Mouse (Mus musculus) neural tube, embryonic 13.5 days (tissue): Measurements from ENCODE around the gene Gabrd. TPM values are rescaled to one million over a fixed set of nuclear protein-coding genes. Genes with fewer than 3 reads are reported as not detected.

Experiments
- ATAC-seq: fragments of 200-750 bp; cut with Nextera tagmentation; 2 replicates; pipeline ENCODE4 v1.8.0; 2017; ENCODE audit warnings: low read depth, mild to moderate bottlenecking, moderate TSS enrichment, moderate library complexity
- H3K27ac ChIP-seq: fragments of 300-500 bp; sonication (generic); replicated peaks from 2 replicates; pipeline ENCODE4 v1.5.1; 2015; ENCODE audit warnings: moderate library complexity, mild to moderate bottlenecking, inconsistent platforms
- H3K27me3 ChIP-seq: fragments of 300-500 bp; sonication (generic); 2 replicates; pipeline ENCODE4 v1.6.1; 2015; ENCODE audit warnings: mild to moderate bottlenecking, inconsistent platforms
- H3K36me3 ChIP-seq: fragments of 300-500 bp; sonication (generic); 2 replicates; pipeline ENCODE4 v1.6.1; 2015; ENCODE audit warnings: mild to moderate bottlenecking, inconsistent platforms
- H3K4me1 ChIP-seq: fragments of 300-500 bp; sonication (generic); replicated peaks from 2 replicates; pipeline ENCODE4 v1.6.1; 2015; ENCODE audit warnings: inconsistent platforms
- H3K4me2 ChIP-seq: fragments of 300-500 bp; sonication (generic); 2 replicates; pipeline ENCODE4 v1.6.1; 2015; ENCODE audit warnings: inconsistent platforms, mild to moderate bottlenecking, moderate library complexity
- H3K4me3 ChIP-seq: fragments of 300-500 bp; sonication (generic); 2 replicates; pipeline ENCODE4 v1.5.1; 2015; ENCODE audit warnings: mild to moderate bottlenecking, inconsistent platforms
- H3K9ac ChIP-seq: fragments of 300-500 bp; sonication (generic); 2 replicates; pipeline ENCODE4 v1.6.1; 2015; ENCODE audit warnings: moderate library complexity, mild to moderate bottlenecking, inconsistent platforms
- H3K9me3 ChIP-seq: fragments of 300-500 bp; sonication (generic); 2 replicates; pipeline ENCODE4 v1.6.1; 2016; ENCODE audit warnings: inconsistent platforms
- WGBS: fragments of 180-500 bp; shearing (Covaris S2); methylation state at CpG from one replicate; pipeline ENCODE4 v1.1.7; 2015; 5-methylcytosine and 5-hydroxymethylcytosine counted together
- polyA plus RNA-seq: library from polyadenylated mRNA; unstranded; fragments of >200 nt; fragmentation: Nextera tagmentation; extraction: Ambion mirVana; gene quantifications from 2 replicates; pipeline ENCODE4 v1.2.1, GENCODE M21; 2015

The Gabrd gene
- polyA plus RNA-seq, 1 experiment from 2014 or later, result 0.17 TPM

DNA sequence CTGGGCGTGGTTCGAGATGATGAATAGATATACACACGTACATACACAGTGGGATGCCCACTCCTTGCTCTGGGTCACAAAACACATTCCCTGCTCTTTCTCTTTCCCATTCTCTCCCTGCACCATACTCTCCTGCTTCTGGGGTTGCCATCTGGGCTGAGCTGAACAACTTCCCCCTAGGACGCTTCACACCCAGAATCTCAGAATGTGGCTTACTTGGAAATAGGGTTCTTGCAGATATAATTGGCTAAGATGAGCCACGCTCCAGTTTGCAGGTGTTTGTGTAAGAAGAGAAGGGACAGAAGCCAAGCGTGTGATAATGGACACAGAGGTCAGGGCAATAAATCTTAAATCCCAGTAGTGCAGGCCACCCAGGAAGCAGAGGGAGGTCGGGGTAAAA is 15.9 kb downstream of the Gabrd start:
- no peak overlapping the region for H3K9ac ChIP-seq
- no peak overlapping the region for H3K4me3 ChIP-seq
- H3K27me3 ChIP-seq, result peaks cover 5% of the 10 kb centered on the region; the same call in 1 of the 2 replicates
- WGBS, result 27% methylated on average over 7 of the region's 7 CpGs
- no peak overlapping the region for H3K4me2 ChIP-seq
- no peaks in the 10 kb centered on the region for H3K36me3 ChIP-seq
- H3K4me1 ChIP-seq, result peaks cover 13% of the 10 kb centered on the region; the same call in 1 of the 2 replicates
- no peak for ATAC-seq
- H3K9me3 ChIP-seq, result no peaks in the 10 kb centered on the region
- no peak overlapping the region for H3K27ac ChIP-seq

DNA sequence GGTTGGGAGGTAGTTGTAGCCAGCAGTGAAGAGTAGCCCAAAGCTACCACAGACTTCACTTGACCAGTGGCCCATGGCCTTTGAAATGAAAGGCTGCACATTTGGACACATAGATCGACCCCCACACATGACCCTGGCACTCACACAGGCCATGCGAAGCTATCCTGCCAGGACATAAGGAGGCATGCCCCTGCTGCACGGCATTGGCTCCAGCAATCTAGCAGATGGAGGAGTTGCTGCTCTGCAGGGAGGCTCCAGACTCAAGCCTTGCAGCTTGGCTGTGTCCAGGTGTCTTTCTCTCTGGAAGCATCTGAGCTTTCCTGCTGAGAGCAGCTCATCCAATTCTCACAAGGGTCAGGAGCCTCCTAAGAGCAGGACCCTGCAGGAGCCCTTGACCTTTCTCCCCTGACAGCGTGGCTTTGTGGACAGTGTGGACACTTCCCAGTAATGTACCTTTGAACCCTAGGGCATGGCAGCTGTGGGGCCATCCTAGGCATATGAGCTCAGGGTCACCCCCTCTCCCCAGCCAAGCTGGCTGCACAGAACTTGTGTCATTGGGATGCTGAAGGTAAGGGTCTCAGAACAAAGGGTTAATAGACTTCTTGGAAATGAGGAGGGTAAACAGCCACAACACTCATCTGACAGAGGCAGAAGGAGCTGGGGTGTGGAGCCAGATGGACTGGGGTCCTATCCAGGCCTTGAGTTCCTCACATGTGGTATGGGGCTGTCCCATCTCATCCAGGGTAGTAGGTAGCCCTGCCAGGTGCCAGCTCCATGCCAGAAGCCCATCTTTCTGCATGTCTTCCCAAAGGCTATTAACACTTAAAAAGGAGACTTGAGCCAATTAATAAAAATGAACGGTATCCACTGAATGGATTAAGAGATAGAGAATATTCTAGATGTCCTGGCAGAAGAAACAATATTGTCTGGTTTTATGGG is 25.8 kb downstream of the Gabrd start:
- Histone ChIP-seq H3K9me3 (no peaks in the 10 kb centered on the region), H3K27me3 (no peaks in the 10 kb centered on the region; the same call in 1 of the 2 replicates), H3K4me2 (no peak overlapping the region), H3K36me3 (no peaks in the 10 kb centered on the region), H3K4me3 (no peak overlapping the region), H3K9ac (no peak overlapping the region), H3K27ac (no peak overlapping the region), H3K4me1 (no peaks in the 10 kb centered on the region)
- no peak for ATAC-seq
- WGBS, result 78% methylated on average over 5 of the region's 5 CpGs

DNA sequence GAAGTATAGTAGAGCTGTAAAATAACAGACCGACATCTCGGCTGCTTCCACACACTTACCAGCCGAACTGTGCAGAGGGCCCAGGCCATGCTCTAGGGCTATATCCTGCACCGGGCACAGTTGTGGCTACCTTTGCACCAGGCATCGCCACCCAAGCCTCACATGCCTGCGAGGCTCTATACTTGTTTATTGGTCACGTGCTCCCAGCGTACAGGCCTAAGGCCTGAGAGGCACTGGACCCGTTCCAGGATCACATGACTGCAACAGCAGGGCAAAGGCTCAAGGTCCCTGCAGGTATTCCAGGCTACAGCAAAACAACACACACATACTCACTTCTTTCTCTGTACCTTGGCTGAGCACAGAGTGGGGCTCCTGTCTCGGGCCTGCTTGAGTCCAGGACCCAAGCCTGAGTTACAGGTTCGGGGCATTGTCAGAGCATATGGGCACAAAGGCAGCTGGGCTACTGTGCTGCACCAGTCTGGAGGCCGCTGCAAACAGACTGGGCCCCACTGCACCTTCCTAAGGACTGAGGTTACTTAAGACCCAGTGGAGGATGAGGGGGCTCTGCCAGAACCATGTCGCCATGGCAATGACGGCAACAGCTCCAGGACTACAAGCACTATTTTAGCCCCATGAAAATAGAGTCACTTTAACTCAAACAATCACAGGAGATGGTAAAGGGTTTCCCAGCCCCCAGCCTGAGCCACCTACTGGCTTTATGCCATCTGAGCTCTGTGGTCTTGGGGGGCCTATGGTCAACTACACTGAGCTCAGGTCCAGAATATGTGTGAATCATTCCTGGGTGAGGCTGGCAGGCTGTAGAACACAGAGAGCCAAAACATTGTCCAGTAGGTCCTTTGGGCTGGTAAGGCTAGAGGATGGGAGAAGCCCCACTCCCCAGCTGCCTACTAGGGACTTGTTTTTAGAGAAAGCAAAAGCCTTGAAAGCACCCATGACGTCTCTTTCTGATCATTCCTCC is 26.9 kb downstream of the Gabrd start:
- ATAC-seq, result no peak
- Histone ChIP-seq H3K9me3 (no peaks in the 10 kb centered on the region), H3K36me3 (no peaks in the 10 kb centered on the region), H3K4me1 (no peaks in the 10 kb centered on the region), H3K4me2 (no peak overlapping the region), H3K27ac (no peak overlapping the region), H3K27me3 (no peaks in the 10 kb centered on the region), H3K4me3 (no peak overlapping the region), H3K9ac (no peak overlapping the region)
- 86% methylated on average over 15 of the region's 15 CpGs for WGBS

DNA sequence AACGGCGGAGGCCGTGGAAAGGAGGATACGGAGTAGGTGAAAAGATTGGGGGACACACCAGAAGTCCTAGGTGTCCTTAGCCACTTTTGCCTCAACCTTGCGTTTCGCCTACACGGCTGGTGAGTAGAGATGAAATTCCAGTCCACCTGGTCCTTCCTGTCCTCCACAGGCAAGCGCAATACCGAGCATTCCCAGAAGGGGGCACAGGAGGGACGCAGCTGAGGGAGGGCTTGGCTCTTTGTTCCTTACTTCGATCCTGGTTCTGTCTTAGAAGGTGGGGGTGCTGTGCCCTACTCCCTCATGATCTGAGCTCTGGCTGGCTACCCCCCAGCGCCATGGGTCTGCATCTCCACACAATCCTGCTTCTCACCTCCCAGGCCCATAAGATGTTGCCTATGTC is 29.2 kb downstream of the Gabrd start:
- Histone ChIP-seq H3K27me3 (peaks cover 23% of the 10 kb centered on the region), H3K27ac (no peak overlapping the region), H3K9ac (no peak overlapping the region), H3K4me2 (no peak overlapping the region), H3K9me3 (no peaks in the 10 kb centered on the region), H3K36me3 (no peaks in the 10 kb centered on the region), H3K4me1 (no peaks in the 10 kb centered on the region), H3K4me3 (no peak overlapping the region)
- 26% methylated on average over 12 of the region's 12 CpGs for WGBS
- ATAC-seq, result no peak

DNA sequence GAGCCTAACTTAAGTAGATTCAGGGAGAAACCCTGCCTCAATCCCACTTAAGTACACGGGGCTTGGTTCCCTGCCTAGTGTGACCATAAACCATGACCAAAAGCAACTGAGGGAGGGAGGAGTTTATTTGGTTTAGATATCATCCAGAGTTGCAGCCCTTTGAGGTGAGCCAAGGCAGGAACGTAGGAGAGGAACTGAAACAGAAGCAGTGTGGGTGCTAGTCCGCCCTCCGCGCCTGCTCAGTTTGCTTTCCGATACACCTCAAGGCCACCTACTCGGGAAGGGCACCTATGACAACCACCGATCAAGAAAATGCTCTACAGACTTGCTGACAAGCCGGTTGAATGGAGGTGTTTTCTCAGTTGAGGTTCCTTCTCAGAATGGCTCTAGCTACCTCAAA is 30.2 kb downstream of the Gabrd start:
- ATAC-seq, result no peak
- no peaks in the 10 kb centered on the region for H3K4me1 ChIP-seq
- H3K27me3 ChIP-seq, result peaks cover 32% of the 10 kb centered on the region
- no peak overlapping the region for H3K27ac ChIP-seq
- H3K4me2 ChIP-seq, result no peak overlapping the region
- no peaks in the 10 kb centered on the region for H3K9me3 ChIP-seq
- WGBS, result 92% methylated on average over 9 of the region's 9 CpGs
- no peak overlapping the region for H3K9ac ChIP-seq
- no peak overlapping the region for H3K4me3 ChIP-seq
- H3K36me3 ChIP-seq, result no peaks in the 10 kb centered on the region

DNA sequence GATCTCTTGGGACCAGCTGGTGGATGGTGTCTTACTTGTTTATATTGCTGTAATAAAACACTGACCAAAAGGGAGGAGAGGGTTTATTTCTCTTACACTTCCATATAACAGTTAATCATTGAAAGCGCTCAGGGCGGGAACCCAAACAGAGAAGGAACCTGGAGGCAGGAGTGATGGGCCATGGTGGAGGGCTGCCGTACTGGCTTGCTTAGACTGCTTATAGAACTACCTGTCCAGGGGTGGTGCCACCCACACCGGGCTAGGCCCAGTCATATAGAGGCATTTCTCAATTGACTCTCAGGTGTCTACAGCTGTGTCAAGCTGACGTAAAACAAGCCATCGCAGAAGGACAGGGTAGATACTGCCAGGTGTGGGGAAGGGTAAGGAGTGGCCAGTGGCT is 31.1 kb downstream of the Gabrd start:
- Histone ChIP-seq H3K9me3 (no peaks in the 10 kb centered on the region), H3K4me2 (no peak overlapping the region), H3K4me1 (peaks cover 4% of the 10 kb centered on the region), H3K36me3 (no peaks in the 10 kb centered on the region), H3K9ac (no peak overlapping the region), H3K27ac (no peak overlapping the region), H3K4me3 (no peak overlapping the region), H3K27me3 (peaks cover 42% of the 10 kb centered on the region)
- WGBS, result 77% methylated on average over 6 of the region's 6 CpGs
- ATAC-seq, result no peak

DNA sequence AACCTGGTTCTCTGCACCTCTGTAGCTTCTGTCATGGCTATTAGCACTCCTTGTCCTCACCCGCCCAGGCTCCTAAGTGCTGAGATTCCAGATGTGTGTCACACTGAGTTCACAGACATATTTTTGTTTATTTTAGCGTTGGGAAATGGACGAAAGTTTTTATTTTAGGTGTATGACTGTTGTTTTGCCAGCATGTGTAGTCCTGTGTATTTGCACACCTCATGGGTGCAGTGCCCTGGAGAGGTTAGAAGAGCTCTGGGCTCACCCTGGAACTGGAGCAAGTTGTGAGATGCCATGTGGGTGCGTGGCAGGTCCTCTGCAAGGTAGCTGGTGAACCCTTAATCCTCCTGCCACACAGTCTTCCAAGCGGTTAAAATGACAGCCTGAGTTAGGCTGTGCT is 35.5 kb downstream of the Gabrd start:
- H3K4me2 ChIP-seq, result no peak overlapping the region
- ATAC-seq, result no peak
- WGBS, result 45% methylated on average over 5 of the region's 5 CpGs
- H3K36me3 ChIP-seq, result no peaks in the 10 kb centered on the region
- H3K4me3 ChIP-seq, result no peak overlapping the region
- peaks cover 85% of the 10 kb centered on the region for H3K27me3 ChIP-seq
- no peaks in the 10 kb centered on the region for H3K9me3 ChIP-seq
- no peak overlapping the region for H3K9ac ChIP-seq
- no peak overlapping the region for H3K27ac ChIP-seq
- peaks cover 14% of the 10 kb centered on the region for H3K4me1 ChIP-seq

DNA sequence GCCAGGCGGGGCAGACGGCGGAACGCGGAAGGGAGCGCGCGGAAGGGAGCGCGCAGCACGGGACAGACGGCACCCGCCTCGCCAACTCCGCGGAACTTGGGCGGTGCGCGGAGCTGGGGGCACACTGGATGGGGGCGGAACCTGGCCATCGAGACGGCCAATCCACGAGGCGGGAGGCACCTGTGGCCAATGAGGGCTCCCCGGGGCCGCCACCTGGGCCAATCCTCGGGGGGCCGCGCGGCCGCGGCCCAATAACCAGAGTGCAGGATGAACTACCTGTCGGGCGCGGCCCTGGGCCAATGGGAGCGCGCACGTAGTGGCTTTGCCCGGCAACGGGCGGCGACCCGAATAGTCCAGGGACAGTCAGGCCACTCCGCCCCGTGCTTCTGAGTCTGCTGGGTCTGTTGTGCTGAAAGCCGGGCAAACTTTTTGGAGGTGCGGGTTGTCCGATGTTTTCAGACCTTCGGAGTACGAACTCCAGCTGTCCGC is 36.6 kb downstream of the Gabrd start, which contains the start of gene Prkcz:
Gene Prkcz (minus strand): TSS at position 59 of the 489 bp plus-strand sequence.
- no peaks in the 10 kb centered on the region for H3K36me3 ChIP-seq
- ATAC-seq, result peak; percentile 74; the same call in 1 of the 2 replicates
- peak within 1 kb of the TSS; percentile 38 for H3K4me3 ChIP-seq
- no peaks in the 10 kb centered on the region for H3K9me3 ChIP-seq
- H3K4me1 ChIP-seq, result peaks cover 14% of the 10 kb centered on the region
- H3K27me3 ChIP-seq, result peaks cover 90% of the 10 kb centered on the region
- H3K27ac ChIP-seq, result no peak within 1 kb of the TSS
- peak within 1 kb of the TSS; percentile 53 for H3K4me2 ChIP-seq
- H3K9ac ChIP-seq, result no peak within 1 kb of the TSS
- WGBS, result under 1% methylated on average over 51 of the region's 51 CpGs

DNA sequence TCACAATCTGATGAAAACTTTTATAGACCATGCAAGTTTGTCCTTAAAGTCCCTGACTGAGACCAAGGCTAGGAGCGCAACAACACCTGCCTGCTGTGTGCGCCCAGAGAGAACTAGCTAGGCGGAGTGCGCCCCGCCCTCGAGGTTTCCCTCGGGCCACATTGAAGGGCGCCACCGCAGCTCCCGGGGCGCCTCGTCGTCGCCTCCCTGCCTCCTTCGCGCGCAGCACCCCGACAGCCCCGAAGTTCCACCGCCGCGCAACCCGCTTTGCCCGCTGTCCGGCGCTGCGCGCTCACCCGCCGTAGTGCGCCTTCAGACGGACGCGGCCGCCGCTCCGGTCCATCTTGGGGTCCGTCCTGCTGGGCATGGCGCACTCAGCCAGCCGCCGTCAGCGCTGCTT is 37.1 kb downstream of the Gabrd start:
- under 1% methylated on average over 42 of the region's 42 CpGs for WGBS
- 0 out of 2 replicates have a peak, but pooled peaks have one; percentile 5 for ATAC-seq
- H3K27me3 ChIP-seq, result peaks cover 88% of the 10 kb centered on the region
- H3K36me3 ChIP-seq, result no peaks in the 10 kb centered on the region
- H3K27ac ChIP-seq, result no peak overlapping the region
- H3K4me2 ChIP-seq, result peak overlapping the region; percentile 53
- peak overlapping the region; percentile 38 for H3K4me3 ChIP-seq
- H3K4me1 ChIP-seq, result peaks cover 14% of the 10 kb centered on the region
- no peak overlapping the region for H3K9ac ChIP-seq
- no peaks in the 10 kb centered on the region for H3K9me3 ChIP-seq

DNA sequence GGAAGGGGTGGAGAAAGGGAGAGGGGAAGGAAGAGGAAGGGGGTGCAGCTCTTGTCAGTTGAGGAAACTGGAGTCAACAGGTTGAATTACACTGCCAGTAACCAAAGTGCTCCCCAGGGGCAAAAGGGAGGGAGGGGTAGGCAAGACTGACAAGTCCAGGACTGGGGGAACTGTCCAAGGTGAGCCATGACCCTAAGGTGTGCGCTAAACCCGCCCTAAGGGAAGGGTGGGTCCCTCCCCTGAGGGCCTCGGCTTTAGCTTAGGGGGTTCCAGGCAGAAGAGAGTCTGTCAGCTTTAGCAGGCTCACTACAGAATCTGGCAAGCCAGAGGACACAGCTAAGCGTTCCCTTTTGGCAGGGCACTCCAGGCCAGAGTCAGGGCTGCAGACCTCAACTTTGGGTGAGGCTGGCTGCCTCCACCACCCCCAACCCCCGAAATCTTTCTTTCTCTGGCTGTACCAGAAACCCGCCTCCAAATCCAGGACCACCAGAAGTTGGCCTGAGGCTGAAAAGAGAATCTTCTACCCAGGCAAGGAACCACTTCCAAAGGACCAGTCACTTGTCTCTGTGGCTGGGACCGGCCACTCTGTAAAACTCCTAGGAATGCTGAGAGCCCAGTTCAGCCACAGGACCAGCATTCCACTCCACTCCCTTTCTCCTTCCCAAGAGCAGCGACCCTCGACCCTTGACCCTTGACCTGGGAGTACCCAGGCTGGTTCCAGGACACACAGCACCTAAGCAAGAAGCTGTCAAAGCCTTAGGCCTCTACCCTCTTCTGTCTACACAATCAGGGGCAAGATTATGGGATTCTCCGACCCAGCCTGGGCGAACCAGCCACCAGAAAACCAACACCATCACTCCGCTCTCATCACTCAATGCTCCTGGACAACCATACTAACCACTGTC is 38.1 kb downstream of the Gabrd start:
- no peak for ATAC-seq
- Histone ChIP-seq H3K4me1 (peaks cover 14% of the 10 kb centered on the region), H3K9me3 (no peaks in the 10 kb centered on the region), H3K27me3 (peaks cover 78% of the 10 kb centered on the region), H3K36me3 (no peaks in the 10 kb centered on the region), H3K4me3 (no peak overlapping the region), H3K27ac (no peak overlapping the region), H3K4me2 (no peak overlapping the region), H3K9ac (no peak overlapping the region)
- WGBS, result 51% methylated on average over 12 of the region's 12 CpGs

DNA sequence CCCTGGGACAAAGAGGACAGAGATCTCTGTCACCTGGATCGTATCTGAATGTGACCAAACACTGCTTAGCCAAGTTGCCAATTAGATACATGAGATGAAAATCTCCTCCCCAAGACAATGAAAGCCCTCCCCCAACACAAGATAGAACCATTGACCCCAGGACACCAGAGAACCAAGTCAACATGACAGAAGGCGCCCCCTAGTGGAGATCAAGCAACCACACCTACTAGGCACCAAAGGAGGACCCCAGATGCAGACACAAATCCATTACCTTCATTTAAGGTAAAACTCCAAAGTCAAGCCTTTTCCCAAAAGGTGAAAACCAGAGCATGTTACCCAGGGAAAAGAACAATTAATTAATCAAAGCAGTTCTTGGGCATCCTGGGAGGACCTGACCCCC is 40.3 kb downstream of the Gabrd start:
- Histone ChIP-seq H3K9ac (no peak overlapping the region), H3K4me3 (no peak overlapping the region), H3K27me3 (peaks cover 56% of the 10 kb centered on the region), H3K27ac (no peak overlapping the region), H3K4me2 (no peak overlapping the region), H3K36me3 (no peaks in the 10 kb centered on the region), H3K9me3 (no peaks in the 10 kb centered on the region), H3K4me1 (peaks cover 14% of the 10 kb centered on the region)
- ATAC-seq, result no peak
- 52% methylated on average over 2 of the region's 2 CpGs for WGBS
